Mouse (Mus musculus) liver, embryonic 16.5 days (tissue): ENCODE results near the gene Htra3. TPM values are rescaled to one million over a fixed set of nuclear protein-coding genes. Genes with fewer than 3 reads are reported as not detected.

Source experiments
- ATAC-seq: fragments of 200-750 bp; cut with Nextera tagmentation; 2 replicates; pipeline ENCODE4 v1.8.0; 2017; ENCODE audit warnings: low read depth, mild to moderate bottlenecking, moderate number of reproducible peaks, moderate library complexity
- H3K27ac ChIP-seq: fragments of 300-500 bp; sonication (generic); 2 replicates; pipeline ENCODE4 v1.5.1; 2014; ENCODE audit warnings: mild to moderate bottlenecking, low read length
- H3K27me3 ChIP-seq: fragments of 300-500 bp; sonication (generic); 2 replicates; pipeline ENCODE4 v1.6.1; 2014; ENCODE audit warnings: low read depth, low read length, mixed read lengths; ENCODE audit not compliant: control insufficient read depth, insufficient read depth
- H3K36me3 ChIP-seq: fragments of 300-500 bp; sonication (generic); 2 replicates; pipeline ENCODE4 v1.6.1; 2014; ENCODE audit warnings: mild to moderate bottlenecking; ENCODE audit not compliant: control insufficient read depth, insufficient read depth
- H3K4me1 ChIP-seq: fragments of 300-500 bp; sonication (generic); 2 replicates; pipeline ENCODE4 v1.6.1; 2014; ENCODE audit warnings: low read depth, low read length, mixed read lengths; ENCODE audit not compliant: control insufficient read depth
- H3K4me2 ChIP-seq: fragments of 300-500 bp; sonication (generic); 2 replicates; pipeline ENCODE4 v1.6.1; 2014; ENCODE audit warnings: low read depth, low read length, mixed read lengths
- H3K4me3 ChIP-seq: fragments of 300-500 bp; sonication (generic); 2 replicates; pipeline ENCODE4 v1.5.1; 2014; ENCODE audit warnings: low read depth, mild to moderate bottlenecking, low read length
- H3K9ac ChIP-seq: fragments of 300-500 bp; sonication (generic); 2 replicates; pipeline ENCODE4 v1.6.1; 2014; ENCODE audit warnings: low read depth, low read length
- H3K9me3 ChIP-seq: fragments of 300-500 bp; sonication (generic); replicated peaks from 2 replicates; pipeline ENCODE4 v1.6.1; 2016; ENCODE audit warnings: low read length; ENCODE audit not compliant: control insufficient read depth
- WGBS: fragments of 180-500 bp; shearing (Covaris S2); extraction: QIAGEN DNeasy Blood & Tissue Kit; methylation state at CpG from one replicate; pipeline ENCODE4 v1.1.7; 2014; ENCODE audit not compliant: insufficient replicate concordance; 5-methylcytosine and 5-hydroxymethylcytosine counted together
- polyA plus RNA-seq: library from polyadenylated mRNA; unstranded; fragments of >200 nt; fragmentation: Nextera tagmentation; extraction: Ambion mirVana; gene quantifications from 2 replicates; pipeline ENCODE4 v1.2.1, GENCODE M21; 2015

The Htra3 gene
- polyA plus RNA-seq, 1 experiment from 2014 or later = 2.9 TPM

- WGBS = 68% methylated on average over 3 of the region's 3 CpGs
- H3K27me3 ChIP-seq = no peaks in the 10 kb centered on the region
- no peak overlapping the region for H3K4me2 ChIP-seq
- H3K36me3 ChIP-seq = no peaks in the 10 kb centered on the region
- no peak overlapping the region for H3K4me3 ChIP-seq
- no peak overlapping the region for H3K27ac ChIP-seq
- H3K9me3 ChIP-seq = no peaks in the 10 kb centered on the region
- H3K9ac ChIP-seq = no peak overlapping the region
- no peak for ATAC-seq
- no peaks in the 10 kb centered on the region for H3K4me1 ChIP-seq
Observed at GRCm38 (mm10) chr5:35705411-35705810, 25.8 kb upstream of the Htra3 start.

- H3K36me3 ChIP-seq = no peaks in the 10 kb centered on the region
- WGBS = 73% methylated on average over 4 of the region's 4 CpGs
- H3K27me3 ChIP-seq = no peaks in the 10 kb centered on the region
- H3K4me3 ChIP-seq = no peak overlapping the region
- H3K4me1 ChIP-seq = no peaks in the 10 kb centered on the region
- H3K4me2 ChIP-seq = no peak overlapping the region
- H3K9me3 ChIP-seq = no peaks in the 10 kb centered on the region
- H3K27ac ChIP-seq = no peak overlapping the region
- no peak for ATAC-seq
- no peak overlapping the region for H3K9ac ChIP-seq
Observed at GRCm38 (mm10) chr5:35703814-35704213, 24.2 kb upstream of the Htra3 start.

- H3K9me3 ChIP-seq = no peaks in the 10 kb centered on the region
- no peak overlapping the region for H3K4me2 ChIP-seq
- no peak overlapping the region for H3K4me3 ChIP-seq
- no peak overlapping the region for H3K27ac ChIP-seq
- no peak for ATAC-seq
- H3K4me1 ChIP-seq = no peaks in the 10 kb centered on the region
- H3K27me3 ChIP-seq = no peaks in the 10 kb centered on the region
- no peak overlapping the region for H3K9ac ChIP-seq
- WGBS = 68% methylated on average over 8 of the region's 8 CpGs
- no peaks in the 10 kb centered on the region for H3K36me3 ChIP-seq
Observed at GRCm38 (mm10) chr5:35703183-35703582, 23.6 kb upstream of the Htra3 start.

GRCm38 (mm10) chr5:35702582-35703140 lies 23.1 kb upstream of the Htra3 start:
- ATAC-seq = no peak
- Histone ChIP-seq H3K36me3 (no peaks in the 10 kb centered on the region), H3K9ac (no peak overlapping the region), H3K27me3 (no peaks in the 10 kb centered on the region), H3K4me2 (no peak overlapping the region), H3K27ac (no peak overlapping the region), H3K4me3 (no peak overlapping the region), H3K9me3 (no peaks in the 10 kb centered on the region), H3K4me1 (no peaks in the 10 kb centered on the region)
- 57% methylated on average over 4 of the region's 4 CpGs for WGBS

- Histone ChIP-seq H3K36me3 (no peaks in the 10 kb centered on the region), H3K9me3 (no peaks in the 10 kb centered on the region), H3K27me3 (no peaks in the 10 kb centered on the region), H3K4me1 (no peaks in the 10 kb centered on the region), H3K9ac (no peak overlapping the region), H3K4me3 (no peak overlapping the region), H3K27ac (no peak overlapping the region), H3K4me2 (no peak overlapping the region)
- no peak for ATAC-seq
- WGBS = 35% methylated on average over 6 of the region's 6 CpGs
Observed at GRCm38 (mm10) chr5:35701042-35701441, 21.5 kb upstream of the Htra3 start.

- no peaks in the 10 kb centered on the region for H3K4me1 ChIP-seq
- no peak overlapping the region for H3K4me2 ChIP-seq
- H3K27ac ChIP-seq = no peak overlapping the region
- no peak overlapping the region for H3K4me3 ChIP-seq
- ATAC-seq = no peak
- no peaks in the 10 kb centered on the region for H3K9me3 ChIP-seq
- H3K9ac ChIP-seq = no peak overlapping the region
- no peaks in the 10 kb centered on the region for H3K36me3 ChIP-seq
- 28% methylated on average over 5 of the region's 5 CpGs for WGBS
- H3K27me3 ChIP-seq = no peaks in the 10 kb centered on the region
Observed at GRCm38 (mm10) chr5:35695815-35696214, 16.2 kb upstream of the Htra3 start.

- Histone ChIP-seq H3K9ac (no peak overlapping the region), H3K4me1 (no peaks in the 10 kb centered on the region), H3K4me2 (no peak overlapping the region), H3K4me3 (no peak overlapping the region), H3K9me3 (no peaks in the 10 kb centered on the region), H3K36me3 (no peaks in the 10 kb centered on the region), H3K27ac (no peak overlapping the region), H3K27me3 (no peaks in the 10 kb centered on the region)
- ATAC-seq = no peak
- WGBS = 34% methylated on average over 4 of the region's 4 CpGs
Observed at GRCm38 (mm10) chr5:35693638-35694037, 14.1 kb upstream of the Htra3 start.

GRCm38 (mm10) chr5:35691246-35691645 lies 11.7 kb upstream of the Htra3 start:
- Histone ChIP-seq H3K4me3 (no peak overlapping the region), H3K9ac (no peak overlapping the region), H3K27ac (no peak overlapping the region), H3K4me2 (no peak overlapping the region), H3K27me3 (no peaks in the 10 kb centered on the region), H3K36me3 (no peaks in the 10 kb centered on the region), H3K9me3 (no peaks in the 10 kb centered on the region), H3K4me1 (no peaks in the 10 kb centered on the region)
- 55% methylated on average over 11 of the region's 11 CpGs for WGBS
- ATAC-seq = no peak

GRCm38 (mm10) chr5:35690485-35691165 lies 11.0 kb upstream of the Htra3 start:
- Histone ChIP-seq H3K36me3 (no peaks in the 10 kb centered on the region), H3K9me3 (no peaks in the 10 kb centered on the region), H3K27me3 (no peaks in the 10 kb centered on the region), H3K4me3 (no peak overlapping the region), H3K9ac (no peak overlapping the region), H3K27ac (no peak overlapping the region), H3K4me1 (no peaks in the 10 kb centered on the region), H3K4me2 (no peak overlapping the region)
- ATAC-seq = no peak
- 68% methylated on average over 8 of the region's 8 CpGs for WGBS
